Mouse (Mus musculus) right cerebral cortex, adult 2 months (tissue): ENCODE measurements around the gene Serping1.
A peak's percentile ranks its signal among the peaks of the same experiment; 100 is the strongest.
"Not testable (repeated sequence)": the region's sequence is repeated elsewhere in the genome, so short reads cannot be mapped to it uniquely, and the experiment has no call there.

Experiments used
- DNase-seq, 2 experiments: peaks; one replicate each; pipeline ENCODE4 v3.0.0; 2021 to 2022; ENCODE audit warnings: low spot score in 2 of 2

Gene Serping1

DNA sequence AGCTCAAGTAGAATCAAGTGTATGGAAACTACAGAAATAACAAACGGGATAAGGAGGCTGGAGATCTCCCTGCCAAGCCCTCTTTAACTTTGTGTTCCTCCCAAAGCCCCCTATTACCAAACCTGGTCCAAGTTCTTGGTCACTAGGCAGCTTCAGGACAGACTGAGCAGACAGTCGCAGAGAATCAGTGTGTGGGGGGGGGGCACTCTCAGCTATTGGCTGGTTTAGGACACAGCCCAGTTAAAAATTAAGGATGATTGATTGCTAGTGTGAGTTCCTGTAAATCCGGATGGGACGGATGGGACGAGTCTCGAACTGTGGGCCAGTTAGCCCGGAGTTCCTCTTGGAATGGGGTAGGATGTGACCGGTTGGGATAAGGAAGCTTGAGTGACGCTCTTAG, at the start of gene Serping1:
Gene Serping1 (minus strand): TSS at position 204 of the 400 bp plus-strand sequence.
- no peak for DNase-seq

DNA sequence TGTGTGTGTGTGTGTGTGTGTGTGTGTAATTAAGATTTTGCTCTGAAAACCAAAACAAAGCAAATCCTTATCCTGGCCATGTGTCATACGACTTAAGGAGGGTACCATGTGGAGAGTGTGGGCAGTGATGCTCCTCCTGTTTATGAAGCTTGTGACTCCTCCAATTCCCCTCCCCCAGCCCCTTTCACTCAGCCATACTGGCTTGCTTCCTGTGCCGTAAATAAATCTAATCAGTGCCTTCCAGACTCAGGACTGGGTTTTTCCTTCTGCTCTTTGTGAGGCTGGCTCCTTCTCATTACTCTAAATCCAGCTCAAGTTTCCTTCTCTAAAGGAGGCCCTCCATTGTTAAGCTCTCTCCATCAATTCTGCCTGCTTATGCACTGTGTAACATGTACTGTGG, 48.0 kb upstream of the Serping1 start:
- no peak for DNase-seq

DNA sequence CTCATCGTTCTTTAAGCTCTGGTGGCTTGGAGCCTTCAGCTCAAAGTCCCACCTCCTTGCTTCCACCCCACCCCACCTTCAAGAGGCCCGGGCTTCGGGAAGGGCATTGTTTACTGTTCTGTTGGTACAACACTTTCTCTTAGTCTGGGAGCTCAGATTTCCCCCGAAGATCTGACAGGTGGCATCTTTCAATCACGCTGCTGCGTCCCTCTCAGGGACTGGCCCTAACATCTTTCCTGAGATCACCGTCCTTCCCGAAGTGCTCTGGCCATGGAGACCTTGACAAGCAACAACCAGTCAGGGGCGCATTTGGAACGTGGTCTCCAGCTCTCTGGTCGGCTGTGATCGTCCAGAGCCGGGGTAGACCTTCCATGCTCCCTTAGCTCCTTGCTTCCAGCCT, 47.3 kb upstream of the Serping1 start, which contains the start of gene Smtnl1:
Gene Smtnl1 (minus strand): TSS at position 101 of the 400 bp plus-strand sequence.
- no peak for DNase-seq

DNA sequence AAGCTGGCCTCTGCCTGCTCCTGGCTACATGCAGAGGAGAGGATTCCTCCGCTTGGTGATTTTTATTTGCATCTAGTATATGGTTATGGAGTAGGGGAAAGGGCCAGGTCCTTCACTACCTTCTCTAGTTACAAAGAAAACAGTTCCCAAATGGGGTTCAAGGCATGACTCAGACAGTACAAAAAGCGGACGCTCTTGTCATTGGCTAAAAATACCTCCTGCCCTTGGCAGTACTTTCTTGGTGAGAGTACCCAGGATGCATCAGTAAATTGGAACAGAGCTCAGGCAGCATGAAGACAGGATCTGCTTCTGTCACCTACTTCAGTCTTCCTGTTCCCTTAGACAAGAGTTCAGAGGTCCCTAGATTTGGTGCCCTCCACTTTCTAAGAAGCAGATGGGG, 44.6 kb upstream of the Serping1 start:
- peak in 1 of 2 experiments; percentile 38 for DNase-seq

DNA sequence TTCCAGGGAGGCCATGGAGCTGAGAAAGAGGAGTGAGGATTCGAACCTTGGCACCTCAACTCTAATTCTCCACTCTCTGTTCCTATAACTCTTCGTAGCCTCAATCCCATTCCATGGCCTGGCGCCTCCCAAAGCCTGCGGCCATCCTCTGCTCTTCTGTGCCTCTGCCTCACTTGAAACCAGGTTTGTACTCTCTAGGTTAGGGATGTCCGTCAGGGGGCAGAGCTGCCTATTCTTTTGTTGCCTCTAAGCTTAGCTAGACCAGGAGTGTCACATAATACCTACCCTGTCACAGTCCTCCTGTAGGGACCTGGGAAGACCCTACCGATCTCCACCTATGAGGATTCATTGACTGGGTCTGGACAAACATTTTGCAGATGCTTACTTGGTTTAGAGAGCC, 37.4 kb upstream of the Serping1 start:
- no peak for DNase-seq

DNA sequence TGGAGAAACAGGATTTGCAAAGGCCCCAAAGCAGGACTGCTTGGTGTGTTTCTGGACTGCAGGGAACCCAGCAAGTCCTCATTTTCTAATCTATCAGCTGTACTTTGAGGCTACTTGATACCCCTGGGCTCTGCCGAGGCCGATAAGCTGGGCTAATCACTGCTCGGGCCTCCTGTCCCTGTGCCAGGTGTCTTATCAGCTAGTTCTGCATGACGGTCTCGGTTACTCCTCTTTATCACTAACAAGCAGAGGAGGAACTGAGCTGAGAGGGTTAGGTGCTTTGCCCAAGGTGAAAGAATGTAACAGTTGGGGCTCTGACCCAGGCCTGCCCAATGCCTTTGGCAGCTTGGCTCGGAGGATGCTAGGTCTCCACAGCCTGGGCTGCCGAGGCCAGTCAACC, 36.6 kb upstream of the Serping1 start:
- DNase-seq: no peak

DNA sequence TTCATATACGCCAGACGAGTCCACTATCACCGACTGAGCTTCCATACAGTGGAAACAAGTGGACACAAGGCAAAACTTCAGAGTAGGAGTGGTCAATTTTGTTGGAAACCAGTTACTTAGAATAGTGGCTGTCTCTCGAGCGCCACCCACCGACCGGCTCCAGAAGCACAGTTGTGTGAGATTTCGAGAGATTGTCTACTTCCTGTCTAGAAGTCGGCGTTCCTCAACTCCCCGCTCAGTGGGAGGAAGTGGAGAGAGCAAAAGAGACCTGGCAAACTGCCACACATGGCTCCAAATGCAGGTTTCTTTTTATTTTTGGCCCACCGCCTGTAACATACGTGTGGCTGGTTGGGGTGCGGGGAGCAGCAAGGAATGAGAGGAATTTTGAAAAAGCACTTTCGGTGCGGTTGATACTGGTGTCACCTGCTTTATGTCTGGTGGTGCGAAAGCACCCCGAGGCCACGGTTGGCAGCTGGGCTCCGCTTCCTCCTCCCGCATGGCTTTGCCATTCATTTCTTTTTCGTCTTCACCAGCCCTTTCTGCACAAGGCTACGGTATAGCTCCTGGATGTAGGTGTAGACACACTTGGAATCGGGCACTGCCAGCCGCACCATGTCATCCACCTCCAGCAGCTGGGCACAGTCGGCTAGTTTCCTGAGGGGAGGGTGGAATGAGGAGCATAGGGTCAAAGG, 35.8 kb upstream of the Serping1 start:
- peak; percentile 93 to 94 for DNase-seq

DNA sequence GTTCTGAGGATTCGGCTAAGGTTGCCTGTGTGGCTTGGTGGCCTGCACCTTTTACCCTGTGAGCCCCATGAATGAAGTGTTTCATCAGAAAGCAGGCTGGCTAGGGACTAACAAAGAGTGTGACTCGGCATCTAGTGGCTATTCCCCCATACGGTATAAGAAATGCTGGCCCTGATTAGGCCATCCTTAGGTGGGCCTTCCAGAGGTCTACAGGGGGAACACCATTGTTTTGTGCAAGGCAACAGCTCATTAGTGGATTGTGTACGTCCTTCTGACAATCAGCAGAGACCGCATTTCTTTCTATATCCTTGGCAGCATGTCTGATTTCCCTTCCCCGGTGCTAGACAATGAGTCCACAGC, 35.3 kb upstream of the Serping1 start:
- DNase-seq: no peak

DNA sequence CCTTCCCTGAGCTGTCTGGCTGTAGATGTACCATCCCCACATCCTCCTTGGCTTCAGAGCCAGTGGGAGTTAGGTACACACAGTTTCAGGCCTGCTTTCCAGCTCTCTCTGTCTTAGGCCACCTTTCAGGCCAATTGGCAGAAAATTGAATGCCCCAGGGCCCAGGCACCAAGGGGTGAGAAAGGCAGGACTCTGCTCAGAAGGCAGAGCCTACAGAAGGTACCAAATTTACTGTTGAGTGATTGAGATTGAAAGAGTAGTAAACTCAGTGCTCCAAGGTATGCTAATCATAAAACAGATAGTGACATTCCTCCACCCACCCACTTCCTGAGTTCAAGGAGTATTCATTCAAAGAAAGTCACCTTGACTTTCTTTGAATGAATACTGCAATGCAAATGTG, 34.1 kb upstream of the Serping1 start:
- DNase-seq: no peak

DNA sequence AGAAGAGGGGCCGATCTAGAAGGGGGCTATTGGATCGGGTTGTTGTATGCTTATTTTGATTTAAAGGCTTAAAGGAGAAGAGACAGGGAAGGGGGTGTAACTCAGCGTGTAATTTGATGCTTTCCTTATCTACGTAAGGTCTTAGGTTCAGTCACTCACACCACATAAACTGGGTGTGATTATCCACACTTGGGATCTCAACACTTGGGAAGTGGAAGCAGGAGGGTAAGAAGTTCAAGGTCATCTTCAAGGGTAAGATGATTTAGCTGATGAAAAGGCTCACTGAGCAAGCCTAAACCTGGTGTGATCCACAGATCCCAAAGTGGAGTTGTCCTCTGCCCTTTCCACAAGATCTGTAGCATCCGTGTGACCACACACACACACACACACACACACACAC, 31.3 kb upstream of the Serping1 start:
- DNase-seq: no peak

DNA sequence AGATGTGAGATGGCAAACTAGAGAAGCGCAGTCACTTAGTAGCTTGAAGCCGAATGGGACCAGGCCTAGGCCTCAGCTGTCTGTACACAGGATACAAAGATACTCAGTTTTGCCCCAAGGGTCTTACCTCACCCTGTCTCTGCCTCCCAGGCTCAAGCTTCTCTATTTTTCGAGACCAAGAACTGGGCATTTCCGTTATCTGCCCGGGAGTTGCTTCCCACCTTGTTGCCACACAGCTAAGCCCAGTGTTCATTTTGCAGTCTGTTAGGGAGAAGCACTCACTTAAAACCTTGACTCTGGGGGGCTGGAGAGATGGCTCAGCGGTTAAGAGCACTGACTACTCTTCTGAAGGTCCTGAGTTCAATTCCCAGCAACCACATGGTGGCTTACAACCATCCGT, 28.7 kb upstream of the Serping1 start:
- DNase-seq: no peak

DNA sequence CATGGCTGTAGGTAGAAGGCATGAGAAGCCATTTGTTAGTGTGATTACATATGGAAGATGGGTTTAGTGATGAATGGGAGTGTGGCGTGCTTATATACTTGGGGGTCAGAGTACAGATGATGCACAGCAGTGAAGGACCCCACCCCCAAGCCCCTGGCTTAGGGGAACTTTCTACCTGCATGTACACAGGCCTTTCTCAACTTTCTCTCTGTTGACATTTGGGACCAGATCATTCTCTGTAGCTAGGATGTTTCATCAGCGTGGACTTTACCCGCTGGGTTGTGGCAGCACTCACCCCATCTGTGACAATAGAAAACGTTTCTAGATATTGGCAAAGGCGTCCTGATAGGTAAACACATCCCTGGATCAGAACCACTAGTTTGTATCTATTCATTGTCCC, 26.0 kb upstream of the Serping1 start:
- DNase-seq: not testable (repeated sequence)

DNA sequence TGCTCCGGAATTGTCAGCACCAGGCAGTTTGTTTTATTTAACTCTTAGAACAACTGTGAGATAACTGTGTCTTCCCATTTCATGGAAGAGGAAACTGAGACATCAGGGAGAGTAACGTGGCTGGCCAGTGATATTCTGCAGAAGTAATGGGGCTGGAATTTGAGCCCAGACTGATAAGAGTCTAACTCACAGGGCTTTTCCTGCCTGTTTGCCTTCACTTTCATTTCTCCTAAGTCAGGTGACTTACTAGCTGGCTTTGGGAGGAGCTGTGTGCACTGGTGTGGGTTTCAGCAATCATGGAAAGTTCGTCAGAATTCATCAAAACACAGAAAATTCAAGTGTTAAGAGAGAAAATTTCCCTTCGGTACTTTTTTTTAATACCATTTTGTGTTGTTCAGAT, 25.1 kb upstream of the Serping1 start:
- no peak for DNase-seq

DNA sequence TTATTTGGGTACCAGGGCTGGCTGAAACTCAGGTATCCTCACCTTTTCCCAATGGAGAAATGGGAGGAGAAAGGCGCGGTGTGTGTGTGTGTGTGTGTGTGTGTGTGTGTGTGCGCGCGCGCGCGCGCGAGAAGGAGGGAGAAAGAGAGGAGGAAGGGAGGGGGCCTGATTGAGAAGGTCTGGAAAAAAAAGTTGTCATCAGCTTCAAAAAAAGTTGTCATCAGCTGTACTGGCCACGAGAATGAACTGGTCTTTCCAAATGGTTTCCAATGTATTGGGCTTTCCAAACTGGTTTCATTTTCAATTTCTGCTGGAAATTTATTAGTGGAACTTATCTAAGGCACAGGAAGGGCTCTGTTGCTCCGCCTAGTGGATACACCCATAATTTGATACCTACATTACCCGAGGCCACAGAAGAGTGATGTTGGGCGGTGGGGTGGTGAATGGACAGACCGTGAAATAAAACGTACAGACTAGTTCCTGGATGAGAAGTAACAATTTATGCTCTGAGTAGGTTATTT, 23.9 kb upstream of the Serping1 start:
- DNase-seq: peak; percentile 77 to 82

DNA sequence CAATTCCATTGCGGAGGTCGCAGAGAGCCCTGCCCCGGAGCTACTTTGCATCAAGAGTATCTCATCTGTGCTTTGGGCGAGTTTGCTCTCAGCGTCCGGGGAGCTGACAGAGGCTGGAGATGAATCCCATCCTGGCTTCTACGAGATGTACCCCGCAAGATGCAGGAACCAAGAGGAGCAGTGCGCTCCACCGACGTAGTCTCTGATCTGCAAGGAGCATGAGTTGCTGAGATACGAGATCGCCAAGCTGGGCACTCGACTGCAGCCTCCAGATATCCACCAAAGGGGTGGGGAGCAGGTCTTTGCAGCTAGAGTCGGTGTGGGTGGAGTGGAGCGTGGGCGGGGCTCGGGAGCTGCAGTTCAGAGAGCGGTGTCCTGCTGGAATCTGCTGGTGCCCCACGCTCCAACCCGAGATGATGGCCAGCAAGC, 23.3 kb upstream of the Serping1 start, which contains the start of gene Ube2l6:
Gene Ube2l6 (plus strand): TSS at position 336 of the 429 bp plus-strand sequence.
- peak; percentile 71 to 72 for DNase-seq

DNA sequence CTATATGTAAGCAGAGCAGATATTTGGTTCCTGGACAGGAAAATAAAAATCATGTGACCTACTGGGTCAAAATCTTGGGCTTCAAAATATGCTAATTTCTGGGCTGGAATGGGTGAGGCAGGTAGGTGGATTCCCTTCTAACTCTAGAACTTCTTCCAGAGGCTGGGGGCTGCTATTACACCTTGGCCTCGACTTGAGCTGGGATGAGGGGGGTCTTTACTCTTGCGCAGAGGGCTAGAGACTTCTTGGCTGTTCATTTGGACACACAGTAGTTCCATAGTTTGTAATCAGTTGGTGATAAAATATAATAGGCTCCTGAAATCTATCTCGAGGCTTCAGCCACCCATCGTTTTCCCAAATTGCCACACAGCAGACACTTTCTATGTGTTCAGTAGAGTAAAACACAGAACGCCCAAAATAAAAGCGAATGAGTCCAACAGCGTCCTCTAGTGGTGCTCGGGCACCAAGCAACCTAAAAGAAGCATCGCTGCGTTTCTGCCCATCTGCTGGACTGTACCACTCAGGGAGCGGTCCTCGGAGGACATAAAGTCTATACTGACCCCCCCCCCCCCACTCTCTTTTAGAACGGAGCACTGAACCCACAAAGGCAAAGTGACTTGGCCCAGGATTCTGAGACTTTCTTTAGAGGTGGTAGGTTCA, 22.7 kb upstream of the Serping1 start:
- DNase-seq: peak; percentile 91 to 92

DNA sequence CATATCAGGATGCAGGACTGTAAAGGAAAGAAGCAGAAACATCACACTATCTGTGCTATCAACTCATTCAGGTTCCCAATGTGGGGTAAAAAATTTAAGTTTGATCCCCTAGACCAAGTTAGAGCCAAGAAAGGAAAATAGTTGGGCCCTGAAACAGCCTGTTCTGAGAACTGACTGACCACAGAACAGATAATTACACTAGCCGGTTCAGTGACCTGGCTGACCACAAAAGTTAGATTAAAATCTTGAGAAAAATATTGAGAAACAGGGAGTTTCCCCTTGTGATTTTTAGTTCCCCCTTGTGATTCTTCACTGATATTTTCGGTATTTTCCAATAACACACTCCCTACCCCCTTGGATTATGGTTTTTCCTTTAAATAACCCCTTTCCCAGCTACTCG, 18.6 kb upstream of the Serping1 start:
- no peak for DNase-seq

DNA sequence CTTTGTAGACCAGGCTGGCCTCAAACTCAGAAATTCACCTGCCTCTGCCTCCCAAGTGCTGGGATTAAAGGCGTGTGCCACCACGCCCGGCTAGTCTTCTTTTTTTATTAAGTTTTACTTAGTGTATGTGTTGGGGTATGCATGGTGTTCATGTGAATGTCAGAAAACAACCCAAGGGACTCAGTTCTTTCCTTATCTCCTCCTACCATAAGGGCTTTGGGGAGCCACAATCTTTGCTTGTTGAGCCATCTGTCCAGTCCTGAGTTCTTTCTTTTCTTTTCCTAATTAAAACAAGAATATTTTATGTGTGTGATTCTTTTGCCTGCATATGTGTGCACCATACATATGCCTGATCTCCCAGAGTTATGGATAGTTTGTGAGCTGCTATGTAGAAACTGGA, 17.9 kb upstream of the Serping1 start:
- DNase-seq: no peak

DNA sequence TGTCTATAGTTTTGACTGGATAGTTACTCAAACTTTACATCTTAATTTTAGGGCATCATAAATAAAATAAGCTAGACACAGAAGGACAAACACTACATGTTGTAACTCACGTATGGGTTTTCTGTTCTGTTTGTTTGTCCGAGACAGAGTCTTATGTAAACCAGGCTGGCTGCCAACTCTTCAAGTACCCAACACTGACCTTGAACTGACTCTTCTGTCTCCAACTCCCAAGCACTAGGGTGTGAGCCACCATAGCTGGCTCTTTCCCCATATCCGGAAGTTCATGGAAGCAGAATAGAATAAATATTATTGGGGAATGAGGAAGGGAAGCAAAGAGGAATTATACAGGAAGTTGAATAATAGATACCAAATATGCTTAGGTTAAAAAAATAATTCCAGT, 17.3 kb upstream of the Serping1 start:
- no peak for DNase-seq

DNA sequence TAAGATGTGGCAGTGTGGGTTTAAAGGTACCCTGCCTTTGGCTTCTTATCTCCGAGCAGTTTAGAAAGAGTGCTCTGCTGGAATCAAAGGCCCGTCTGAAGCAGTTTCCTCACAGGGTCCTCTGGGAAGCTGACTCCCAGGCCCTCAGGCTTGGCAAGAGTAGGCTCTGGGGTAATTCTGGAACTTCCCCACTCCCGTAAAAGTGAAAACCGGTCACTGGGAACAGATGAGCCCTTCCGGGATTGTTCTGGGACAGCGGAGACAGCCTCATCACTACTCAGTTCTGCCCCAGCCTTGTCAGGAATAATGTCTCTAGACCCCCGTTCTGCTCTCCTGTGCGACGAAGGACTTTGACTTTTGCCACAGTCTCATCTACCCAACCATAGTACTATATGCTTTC, 15.2 kb upstream of the Serping1 start:
- no peak for DNase-seq

DNA sequence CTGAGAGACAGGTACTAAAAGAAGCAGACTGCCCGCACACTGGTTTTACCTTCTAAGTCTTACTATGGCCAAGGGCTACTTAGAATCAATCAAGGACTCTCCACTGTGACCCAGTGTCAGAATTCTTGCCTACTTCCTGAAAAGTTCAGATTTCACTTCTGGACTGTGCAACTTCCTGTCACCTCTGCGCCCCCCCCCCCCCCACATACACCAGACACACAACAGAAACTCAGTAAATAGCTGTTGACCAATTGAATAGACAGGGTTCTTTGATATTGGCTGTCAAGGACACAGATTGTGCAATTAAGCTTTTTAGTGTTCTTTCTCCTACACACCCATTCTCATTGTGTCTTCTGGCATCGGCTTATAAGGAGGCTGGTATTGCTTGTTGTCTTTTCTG, 13.1 kb upstream of the Serping1 start:
- no peak for DNase-seq

DNA sequence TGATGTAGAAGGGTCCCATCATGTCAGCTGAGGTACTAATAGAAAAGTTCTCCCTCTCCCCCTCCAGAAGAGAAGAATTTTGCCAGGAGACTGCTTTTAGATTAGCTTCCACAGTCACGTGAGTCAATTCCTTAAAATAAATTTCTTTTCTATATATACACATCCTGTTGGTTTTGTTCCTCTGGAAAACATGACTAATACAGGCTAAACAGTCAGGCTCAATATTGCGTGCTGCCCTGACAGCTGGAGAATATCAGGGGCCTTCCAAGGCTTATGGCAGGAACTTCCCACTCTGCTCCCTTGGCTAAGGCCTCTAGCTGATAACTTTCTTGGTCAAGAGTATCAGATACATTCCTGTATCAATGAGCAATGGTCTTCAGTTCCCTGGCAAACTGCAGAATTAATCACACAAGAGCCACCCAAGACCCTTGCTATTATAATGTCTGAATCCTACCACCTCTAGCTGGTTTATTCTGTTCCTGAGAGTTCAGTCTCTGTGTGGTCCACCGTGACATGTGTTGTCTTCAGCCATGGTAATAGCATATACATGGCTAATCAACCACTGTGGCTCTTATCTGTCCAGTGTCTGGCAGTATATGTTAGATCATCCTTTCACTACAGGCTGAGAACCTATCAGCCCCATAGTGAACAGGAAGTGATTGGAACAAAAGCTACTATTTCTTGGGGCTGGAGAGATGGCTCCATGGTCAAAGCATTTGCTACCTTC, 8.8 kb upstream of the Serping1 start:
- DNase-seq: no peak

DNA sequence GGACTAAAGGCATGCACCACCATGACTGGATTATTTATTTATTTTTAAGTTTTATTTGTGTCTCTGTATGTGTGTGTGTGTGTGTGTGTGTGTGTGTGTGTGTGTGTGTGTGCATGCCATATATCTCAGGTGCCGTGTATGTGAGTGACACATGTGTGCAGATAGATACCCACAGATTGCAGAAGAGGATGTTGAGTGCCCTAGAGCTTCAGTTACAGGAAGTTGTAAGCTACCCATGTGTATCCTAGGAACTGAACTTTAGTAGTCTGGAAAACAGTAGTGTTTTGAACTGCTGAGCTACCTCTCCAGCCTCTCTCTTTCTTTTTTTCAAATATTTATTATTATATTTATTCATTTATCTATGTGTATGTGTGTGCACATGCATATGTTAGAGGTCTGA, 8.1 kb upstream of the Serping1 start:
- DNase-seq: no peak
